Mouse (Mus musculus): ENCODE data around the gene Lrp2. TPM values are rescaled to one million over a fixed set of nuclear protein-coding genes. Genes with fewer than 3 reads are reported as not detected.
"Not testable (repeated sequence)": the region's sequence is repeated elsewhere in the genome, so short reads cannot be mapped to it uniquely, and the experiment has no call there.

The Lrp2 gene
- polyA plus RNA-seq, 1 experiment from 2014 or later: 0.74 TPM

GRCm38 (mm10) chr2:69582861-69583260, 3.0 kb downstream of the Lrp2 start:
- peaks cover 33% of the 10 kb centered on the region for H3K27me3 ChIP-seq (replicated peaks)
- WGBS: 27% methylated on average over 7 of the region's 7 CpGs
- H3K9ac ChIP-seq: no peak overlapping the region
- no peaks in the 10 kb centered on the region for H3K9me3 ChIP-seq (replicated peaks)
- no peaks in the 10 kb centered on the region for H3K36me3 ChIP-seq
- no peak overlapping the region for H3K4me2 ChIP-seq
- no peak overlapping the region for H3K27ac ChIP-seq (ENCODE audit: poor library complexity, severe bottlenecking)
- no peak for ATAC-seq (ENCODE audit: insufficient number of reproducible peaks, low FRiP score)
- H3K4me3 ChIP-seq: no peak overlapping the region
- H3K4me1 ChIP-seq (replicated peaks): peaks cover 26% of the 10 kb centered on the region

GRCm38 (mm10) chr2:69582068-69582467, 3.8 kb downstream of the Lrp2 start:
- H3K27me3 ChIP-seq (replicated peaks): peaks cover 27% of the 10 kb centered on the region
- not testable (repeated sequence) for H3K4me2 ChIP-seq; H3K9me3 ChIP-seq (replicated peaks); H3K4me3 ChIP-seq; H3K36me3 ChIP-seq; H3K9ac ChIP-seq; ATAC-seq (ENCODE audit: insufficient number of reproducible peaks, low FRiP score); H3K27ac ChIP-seq (ENCODE audit: poor library complexity, severe bottlenecking)
- WGBS: 85% methylated on average over 4 of the region's 4 CpGs
- peaks cover 18% of the 10 kb centered on the region for H3K4me1 ChIP-seq (replicated peaks)

- H3K9ac ChIP-seq: no peak overlapping the region
- H3K4me2 ChIP-seq: no peak overlapping the region
- H3K27ac ChIP-seq (ENCODE audit: poor library complexity, severe bottlenecking): no peak overlapping the region
- no peak overlapping the region for H3K4me3 ChIP-seq
- H3K4me1 ChIP-seq (replicated peaks): 0 out of 2 replicates have a peak, but pooled peaks cover 5% of the 10 kb centered on the region
- no peaks in the 10 kb centered on the region for H3K9me3 ChIP-seq (replicated peaks)
- 75% methylated on average over 2 of the region's 2 CpGs for WGBS
- H3K27me3 ChIP-seq (replicated peaks): peaks cover 12% of the 10 kb centered on the region
- H3K36me3 ChIP-seq: no peaks in the 10 kb centered on the region
- no peak for ATAC-seq (ENCODE audit: insufficient number of reproducible peaks, low FRiP score)
These were observed 5.8 kb downstream of the Lrp2 start for GRCm38 (mm10) chr2:69580091-69580490.

- ATAC-seq (ENCODE audit: insufficient number of reproducible peaks, low FRiP score): no peak
- Histone ChIP-seq H3K4me3 (no peak overlapping the region), H3K4me1 (replicated peaks) (no peaks in the 10 kb centered on the region), H3K27ac (ENCODE audit: poor library complexity, severe bottlenecking) (no peak overlapping the region), H3K4me2 (no peak overlapping the region), H3K9ac (no peak overlapping the region), H3K9me3 (replicated peaks) (no peaks in the 10 kb centered on the region), H3K36me3 (no peaks in the 10 kb centered on the region), H3K27me3 (replicated peaks) (peaks cover 7% of the 10 kb centered on the region; the same call in 1 of the 2 replicates)
- WGBS: 90% methylated on average over 8 of the region's 8 CpGs
These were observed 7.7 kb downstream of the Lrp2 start for GRCm38 (mm10) chr2:69578206-69578605.

- H3K4me3 ChIP-seq: no peak overlapping the region
- H3K36me3 ChIP-seq: no peaks in the 10 kb centered on the region
These were observed 9.3 kb downstream of the Lrp2 start for GRCm38 (mm10) chr2:69576531-69576930.

GRCm38 (mm10) chr2:69574934-69575333, 10.9 kb downstream of the Lrp2 start:
- WGBS: 55% methylated on average over 6 of the region's 6 CpGs
- H3K36me3 ChIP-seq: no peaks in the 10 kb centered on the region

More at GRCm38 (mm10) chr2:69576531-69576930, 9.3 kb downstream of the Lrp2 start:
- Histone ChIP-seq H3K4me2 (no peak overlapping the region), H3K27ac (ENCODE audit: poor library complexity, severe bottlenecking) (no peak overlapping the region), H3K27me3 (replicated peaks) (no peaks in the 10 kb centered on the region), H3K9me3 (replicated peaks) (no peaks in the 10 kb centered on the region), H3K9ac (no peak overlapping the region), H3K4me1 (replicated peaks) (no peaks in the 10 kb centered on the region)
- no peak for ATAC-seq (ENCODE audit: insufficient number of reproducible peaks, low FRiP score)
- WGBS: 96% methylated on average over 1 of the region's 1 CpGs

GRCm38 (mm10) chr2:69574261-69574660, 11.6 kb downstream of the Lrp2 start:
- ATAC-seq (ENCODE audit: insufficient number of reproducible peaks, low FRiP score): no peak
- 54% methylated on average over 3 of the region's 3 CpGs for WGBS
- no peaks in the 10 kb centered on the region for H3K36me3 ChIP-seq

More at GRCm38 (mm10) chr2:69574934-69575333, 10.9 kb downstream of the Lrp2 start:
- Histone ChIP-seq H3K27ac (ENCODE audit: poor library complexity, severe bottlenecking) (no peak overlapping the region), H3K4me2 (no peak overlapping the region), H3K4me1 (replicated peaks) (no peaks in the 10 kb centered on the region), H3K27me3 (replicated peaks) (no peaks in the 10 kb centered on the region), H3K9ac (no peak overlapping the region), H3K4me3 (no peak overlapping the region), H3K9me3 (replicated peaks) (no peaks in the 10 kb centered on the region)
- ATAC-seq (ENCODE audit: insufficient number of reproducible peaks, low FRiP score): no peak

GRCm38 (mm10) chr2:69573733-69574054, 12.2 kb downstream of the Lrp2 start:
- no peak for ATAC-seq (ENCODE audit: insufficient number of reproducible peaks, low FRiP score)

More at GRCm38 (mm10) chr2:69574261-69574660, 11.6 kb downstream of the Lrp2 start:
- H3K9me3 ChIP-seq (replicated peaks): no peaks in the 10 kb centered on the region
- H3K4me1 ChIP-seq (replicated peaks): no peaks in the 10 kb centered on the region
- H3K4me3 ChIP-seq: no peak overlapping the region
- no peaks in the 10 kb centered on the region for H3K27me3 ChIP-seq (replicated peaks)
- no peak overlapping the region for H3K27ac ChIP-seq (ENCODE audit: poor library complexity, severe bottlenecking)
- H3K4me2 ChIP-seq: no peak overlapping the region
- no peak overlapping the region for H3K9ac ChIP-seq

GRCm38 (mm10) chr2:69573038-69573732, 12.7 kb downstream of the Lrp2 start:
- H3K4me1 ChIP-seq (replicated peaks): no peaks in the 10 kb centered on the region
- 66% methylated on average over 5 of the region's 5 CpGs for WGBS

More at GRCm38 (mm10) chr2:69573733-69574054, 12.2 kb downstream of the Lrp2 start:
- no peaks in the 10 kb centered on the region for H3K4me1 ChIP-seq (replicated peaks)
- H3K9me3 ChIP-seq (replicated peaks): no peaks in the 10 kb centered on the region
- H3K4me3 ChIP-seq: no peak overlapping the region
- H3K36me3 ChIP-seq: no peaks in the 10 kb centered on the region
- H3K27ac ChIP-seq (ENCODE audit: poor library complexity, severe bottlenecking): no peak overlapping the region
- no peaks in the 10 kb centered on the region for H3K27me3 ChIP-seq (replicated peaks)
- no peak overlapping the region for H3K4me2 ChIP-seq
- H3K9ac ChIP-seq: no peak overlapping the region

GRCm38 (mm10) chr2:69570556-69570955, 15.3 kb downstream of the Lrp2 start:
- Histone ChIP-seq H3K36me3 (no peaks in the 10 kb centered on the region), H3K4me2 (no peak overlapping the region), H3K4me3 (no peak overlapping the region), H3K9me3 (replicated peaks) (no peaks in the 10 kb centered on the region), H3K9ac (no peak overlapping the region), H3K27ac (ENCODE audit: poor library complexity, severe bottlenecking) (no peak overlapping the region), H3K4me1 (replicated peaks) (no peaks in the 10 kb centered on the region), H3K27me3 (replicated peaks) (no peaks in the 10 kb centered on the region)
- WGBS: 81% methylated on average over 6 of the region's 6 CpGs
- no peak for ATAC-seq (ENCODE audit: insufficient number of reproducible peaks, low FRiP score)

More at GRCm38 (mm10) chr2:69573038-69573732, 12.7 kb downstream of the Lrp2 start:
- no peak overlapping the region for H3K4me3 ChIP-seq
- no peaks in the 10 kb centered on the region for H3K27me3 ChIP-seq (replicated peaks)
- H3K4me2 ChIP-seq: no peak overlapping the region
- no peak for ATAC-seq (ENCODE audit: insufficient number of reproducible peaks, low FRiP score)
- no peaks in the 10 kb centered on the region for H3K36me3 ChIP-seq
- no peak overlapping the region for H3K9ac ChIP-seq
- H3K9me3 ChIP-seq (replicated peaks): no peaks in the 10 kb centered on the region
- no peak overlapping the region for H3K27ac ChIP-seq (ENCODE audit: poor library complexity, severe bottlenecking)

- WGBS: 80% methylated on average over 7 of the region's 7 CpGs
- no peaks in the 10 kb centered on the region for H3K27me3 ChIP-seq (replicated peaks)
- H3K27ac ChIP-seq (ENCODE audit: poor library complexity, severe bottlenecking): no peak overlapping the region
- H3K9me3 ChIP-seq (replicated peaks): no peaks in the 10 kb centered on the region
- H3K4me1 ChIP-seq (replicated peaks): peaks cover 7% of the 10 kb centered on the region
- H3K36me3 ChIP-seq: no peaks in the 10 kb centered on the region
- no peak overlapping the region for H3K4me2 ChIP-seq
- no peak overlapping the region for H3K4me3 ChIP-seq
- ATAC-seq (ENCODE audit: insufficient number of reproducible peaks, low FRiP score): no peak
- no peak overlapping the region for H3K9ac ChIP-seq
These were observed 19.6 kb downstream of the Lrp2 start for GRCm38 (mm10) chr2:69566281-69566680.

GRCm38 (mm10) chr2:69563492-69563891, 22.4 kb downstream of the Lrp2 start:
- Histone ChIP-seq H3K9me3 (replicated peaks) (no peaks in the 10 kb centered on the region), H3K27ac (ENCODE audit: poor library complexity, severe bottlenecking) (no peak overlapping the region; the same call in 1 of the 2 replicates)
- 19% methylated on average over 6 of the region's 6 CpGs for WGBS

More at GRCm38 (mm10) chr2:69563492-69563891, 22.4 kb downstream of the Lrp2 start:
- H3K4me3 ChIP-seq: no peak overlapping the region
- no peak overlapping the region for H3K4me2 ChIP-seq
- H3K27me3 ChIP-seq (replicated peaks): no peaks in the 10 kb centered on the region
- no peaks in the 10 kb centered on the region for H3K36me3 ChIP-seq
- peaks cover 7% of the 10 kb centered on the region for H3K4me1 ChIP-seq (replicated peaks)
- H3K9ac ChIP-seq: no peak overlapping the region
- no peak for ATAC-seq (ENCODE audit: insufficient number of reproducible peaks, low FRiP score)
